Mouse (Mus musculus): ENCODE measurements around the gene Fcrlb.
A peak's percentile ranks its signal among the peaks of the same experiment; 100 is the strongest.

The Fcrlb gene

DNA sequence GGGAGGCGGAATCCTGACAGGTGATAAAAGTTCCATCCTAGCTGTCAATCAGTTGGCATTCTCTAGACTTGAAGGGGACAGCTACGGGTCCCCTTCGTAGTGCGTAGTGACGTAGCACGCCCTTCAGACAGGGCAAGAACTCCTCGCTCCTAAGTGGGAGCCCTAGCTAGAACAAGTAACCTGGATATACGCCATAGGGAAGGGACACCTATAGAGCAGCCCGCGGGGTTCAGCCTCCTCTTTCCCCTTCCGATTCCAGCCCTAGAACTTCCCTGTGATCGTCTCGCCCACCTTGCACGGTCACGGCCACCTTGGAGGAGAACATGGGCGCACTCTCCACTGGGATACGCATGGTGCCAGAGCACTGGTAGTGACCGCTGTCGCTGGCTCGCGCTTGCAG is 4.4 kb downstream of the Fcrlb start:
- DNase-seq (ENCODE audit: low read depth in 2 of 2, low spot score in 2 of 2) = no peak

DNA sequence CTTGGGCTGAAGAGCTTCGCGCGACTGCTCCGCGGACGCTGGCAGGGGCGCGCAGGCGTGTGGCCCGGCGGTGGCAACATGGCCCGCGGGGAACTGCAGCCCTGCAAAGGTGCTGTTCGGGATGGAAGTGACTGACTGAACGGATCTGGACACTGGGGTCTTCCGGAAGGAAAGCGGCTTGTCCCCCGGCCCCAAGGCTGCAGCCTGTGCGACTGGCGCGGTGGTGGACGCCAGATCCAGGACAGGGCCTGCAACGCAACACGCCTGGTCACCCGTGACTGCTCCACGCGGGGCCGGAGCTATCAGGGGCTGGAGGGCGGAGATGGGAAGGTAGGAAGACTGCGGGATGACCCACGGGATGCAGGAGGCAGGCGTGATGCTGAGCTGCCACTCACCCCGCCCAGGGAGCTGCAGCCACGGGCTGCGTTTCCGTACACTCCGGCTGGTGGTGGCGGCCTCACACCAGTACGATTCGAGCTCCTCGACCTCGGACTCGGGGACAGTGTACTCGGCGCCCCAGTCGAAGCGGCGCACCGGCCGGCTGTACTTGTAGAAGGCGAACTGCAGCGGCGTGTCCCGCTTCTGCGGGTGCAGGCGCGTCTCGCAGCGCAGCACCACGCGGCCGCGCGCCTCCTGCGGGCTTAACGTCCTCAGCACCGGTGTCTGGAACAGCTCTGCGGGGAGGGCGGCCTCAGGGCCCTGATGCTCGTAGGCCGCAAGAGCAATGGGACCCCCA is 5.1 kb downstream of the Fcrlb start:
- no peak for DNase-seq (ENCODE audit: low read depth in 2 of 2, low spot score in 2 of 2)

DNA sequence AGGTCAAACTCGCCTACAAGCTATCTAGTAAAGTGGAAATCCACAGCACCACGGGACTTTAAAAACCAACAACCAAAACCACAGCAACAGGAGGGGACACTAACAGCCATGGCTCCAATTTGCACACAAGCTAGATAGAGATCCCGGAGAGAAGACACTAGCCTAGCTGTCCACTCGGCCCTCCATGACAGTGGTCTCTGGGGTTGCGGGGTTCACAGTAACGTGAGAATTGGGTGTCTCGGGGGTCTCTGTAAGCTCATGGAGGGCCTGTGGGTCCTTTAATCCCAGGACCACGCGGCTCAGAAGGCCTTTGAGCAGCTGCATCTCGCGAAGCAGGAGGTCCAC is 5.7 kb downstream of the Fcrlb start:
- no peak for DNase-seq (ENCODE audit: low read depth in 2 of 2, low spot score in 2 of 2)

DNA sequence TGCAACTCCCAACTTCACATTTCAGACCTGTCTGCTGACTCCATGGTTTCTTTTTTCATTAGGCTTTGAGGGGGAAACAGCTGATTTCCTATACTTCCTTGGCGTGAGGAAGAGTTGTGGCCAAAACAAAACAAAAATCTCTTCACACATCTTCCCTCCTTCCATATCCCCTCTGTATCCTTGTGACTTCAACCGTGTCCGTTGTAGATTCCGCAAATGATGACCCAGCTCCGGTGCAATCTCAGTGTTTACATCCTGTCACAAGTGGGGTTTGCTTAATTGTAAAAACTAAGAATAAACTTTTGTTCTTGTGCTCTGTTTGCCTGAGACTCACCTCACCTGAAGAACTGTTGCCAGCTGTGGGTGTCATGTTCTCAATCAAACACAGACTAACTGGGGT is 9.3 kb downstream of the Fcrlb start:
- no peak for DNase-seq (ENCODE audit: low read depth in 2 of 2, low spot score in 2 of 2)

DNA sequence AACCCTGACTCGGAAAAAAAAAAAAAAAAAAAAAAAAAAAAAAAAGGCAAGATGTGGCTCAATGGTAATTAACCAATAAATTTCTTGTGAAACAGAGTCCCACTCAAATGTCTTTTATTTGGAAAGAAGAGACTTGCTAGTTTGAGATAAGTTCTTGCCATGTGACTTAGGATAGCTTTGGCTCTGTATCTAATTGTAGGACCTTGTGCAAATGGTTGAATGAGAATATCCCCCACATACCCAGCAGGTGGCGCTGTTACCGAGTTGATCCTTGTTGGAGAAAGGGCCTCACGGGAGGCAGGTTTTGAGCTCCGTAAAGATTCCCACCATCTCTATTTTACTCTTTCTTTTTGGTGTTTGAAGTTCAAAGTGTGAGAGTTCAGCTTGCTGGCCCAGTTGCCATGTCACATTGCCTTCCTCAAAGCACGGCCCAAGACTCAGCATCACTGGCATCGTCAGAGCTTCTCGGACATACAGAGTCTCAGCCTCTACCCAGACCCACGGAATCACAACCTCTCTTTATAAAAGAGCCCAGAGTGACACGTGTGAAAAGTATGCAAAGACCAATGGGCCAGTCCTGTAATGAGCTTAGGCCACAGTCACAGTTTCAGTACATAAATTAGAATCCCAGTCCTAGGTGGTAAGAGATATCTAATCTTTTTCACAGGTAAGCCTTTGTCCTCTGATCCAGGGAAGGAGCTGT is 11.1 kb downstream of the Fcrlb start:
- DNase-seq (ENCODE audit: low read depth in 2 of 2, low spot score in 2 of 2) = peak; percentile 70 to 80

DNA sequence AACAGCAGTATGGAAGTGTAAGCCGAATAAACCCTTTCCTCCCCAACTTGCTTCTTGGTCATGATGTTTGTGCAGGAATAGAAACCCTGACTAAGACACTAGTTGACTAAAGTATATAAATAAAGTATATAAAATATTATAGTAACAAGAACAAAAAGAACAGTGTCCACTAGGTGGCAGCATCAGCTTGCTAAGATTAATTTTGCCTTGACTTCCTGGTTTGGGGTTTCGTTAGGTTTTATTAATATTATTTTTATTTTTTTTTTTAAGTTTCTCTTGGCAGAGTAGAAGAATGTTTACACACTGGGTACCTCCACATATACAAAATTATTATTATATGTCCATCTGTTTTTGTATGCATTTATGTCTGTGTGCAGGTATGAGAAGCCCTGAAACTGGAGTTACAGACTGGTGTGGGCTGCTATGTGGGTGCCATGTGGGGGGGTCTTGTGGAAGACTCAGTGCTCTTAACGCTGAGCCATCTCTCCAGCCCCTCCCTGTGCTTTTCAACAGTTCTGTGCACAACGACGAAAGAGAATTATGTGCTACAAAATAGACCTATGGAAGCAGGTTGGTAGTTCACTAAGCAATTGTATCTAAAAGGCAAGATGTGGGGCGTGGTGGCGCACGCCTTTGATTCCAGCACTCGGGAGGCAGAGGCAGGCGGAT is 11.8 kb downstream of the Fcrlb start:
- peak in 1 of 2 experiments; percentile 51 for DNase-seq (ENCODE audit: low read depth in 2 of 2, low spot score in 2 of 2)

DNA sequence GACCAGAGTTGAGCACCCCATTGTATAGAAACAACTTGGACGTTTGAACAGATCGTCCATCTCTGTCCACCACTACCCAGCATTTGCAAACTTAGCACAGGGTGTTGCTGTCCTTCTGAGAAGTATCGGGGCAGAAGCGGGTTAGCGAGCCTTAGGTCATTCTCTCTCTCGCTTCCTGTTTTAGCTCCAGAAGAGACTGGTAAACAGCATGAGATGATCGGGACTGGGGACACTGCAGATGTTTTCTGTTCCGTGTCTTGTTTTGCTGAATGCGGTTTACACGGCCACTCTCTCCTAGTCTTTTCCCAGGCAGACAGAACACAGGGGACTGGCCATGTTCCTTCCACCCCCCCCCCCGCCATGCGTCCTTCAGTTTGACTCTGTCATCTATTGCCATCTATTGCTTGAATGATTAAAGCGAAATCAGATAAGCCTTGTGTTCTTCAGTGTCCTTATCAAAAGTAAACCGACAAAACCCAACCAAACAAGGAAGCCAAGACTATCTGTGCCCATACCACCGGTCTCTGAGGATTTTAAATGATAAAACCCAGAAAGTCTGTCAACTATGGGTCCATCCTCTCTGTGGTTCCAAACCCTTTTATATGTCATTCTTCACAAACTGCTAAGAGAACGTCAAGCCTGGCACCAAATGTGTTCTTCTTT is 14.2 kb downstream of the Fcrlb start:
- DNase-seq (ENCODE audit: low read depth in 2 of 2, low spot score in 2 of 2) = no peak

DNA sequence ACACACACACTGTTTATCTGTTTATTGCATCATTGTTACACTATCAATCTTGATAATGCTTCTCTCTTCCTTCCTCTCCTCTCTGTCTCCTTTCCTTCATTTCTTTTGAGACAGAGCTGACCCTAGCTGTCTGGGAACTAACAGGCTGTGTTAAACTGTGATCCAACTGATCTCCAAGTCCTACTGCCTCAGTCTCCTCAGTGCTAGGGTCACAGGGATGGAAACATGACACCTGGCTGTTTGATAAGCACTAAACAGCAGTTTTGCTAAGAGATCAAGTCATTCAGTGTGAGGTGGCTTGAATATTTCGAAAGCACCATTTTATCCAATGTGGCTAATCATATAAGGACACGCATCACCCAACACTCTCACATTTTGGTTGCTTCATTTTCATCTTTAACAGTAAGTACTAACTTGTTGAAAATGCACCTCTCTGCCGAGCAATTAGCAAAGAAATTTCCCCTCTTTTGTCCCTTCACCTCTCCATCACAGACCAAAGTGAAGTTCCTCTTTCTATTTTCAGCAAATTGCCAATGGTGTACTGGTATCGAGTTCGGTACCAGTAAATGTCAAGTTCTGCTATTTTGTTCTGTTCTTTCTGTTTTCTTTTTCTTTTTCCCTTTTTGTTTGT is 16.0 kb downstream of the Fcrlb start:
- no peak for DNase-seq (ENCODE audit: low read depth in 2 of 2, low spot score in 2 of 2)

DNA sequence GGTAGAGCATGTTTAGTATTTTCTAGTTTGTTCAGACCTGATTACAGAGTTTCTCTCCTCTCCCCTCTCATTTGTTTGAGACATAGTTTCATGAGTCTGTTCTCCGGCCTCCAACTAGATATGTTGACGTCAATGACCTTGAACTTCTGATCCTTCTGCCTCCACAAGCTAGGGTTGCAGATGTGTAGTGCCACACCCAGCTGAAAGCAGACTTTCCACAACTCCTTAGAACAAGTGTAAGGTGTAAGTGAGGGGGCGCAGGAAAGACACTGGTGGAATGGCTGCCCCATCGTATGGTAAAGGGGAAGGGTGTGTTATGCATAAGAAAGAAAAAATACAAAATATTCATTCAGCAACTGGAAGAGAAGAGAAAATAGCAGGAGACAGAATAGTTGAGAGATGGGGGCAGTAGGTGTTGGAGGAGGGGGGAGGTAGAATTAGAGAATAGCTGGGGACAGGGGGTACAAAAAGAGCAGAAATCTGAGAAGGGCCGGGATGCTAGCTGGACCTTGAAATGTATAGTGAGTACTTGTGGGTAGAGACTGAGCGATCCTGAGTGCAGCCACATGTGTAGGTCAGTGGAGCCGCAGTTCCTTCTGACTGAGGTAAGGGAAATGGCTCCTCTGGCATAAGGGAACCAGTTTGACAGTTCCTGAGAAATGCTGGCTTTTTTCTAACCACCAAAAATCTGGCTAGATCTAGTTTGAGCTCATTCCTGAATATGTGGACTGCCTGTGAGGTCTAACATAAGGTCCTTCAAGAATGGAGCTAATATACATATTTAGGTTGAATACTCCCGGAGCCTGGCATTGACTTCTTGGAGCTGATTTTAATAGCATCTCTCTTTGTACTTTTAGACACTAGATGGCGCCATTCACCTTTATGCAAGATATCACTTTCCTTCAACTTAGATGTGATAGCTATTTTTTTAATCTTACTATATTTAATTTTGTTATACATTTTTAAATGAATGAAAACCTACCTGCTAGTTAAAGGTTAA is 17.8 kb downstream of the Fcrlb start:
- DNase-seq (ENCODE audit: low read depth in 2 of 2, low spot score in 2 of 2) = peak in 1 of 2 experiments; percentile 45

DNA sequence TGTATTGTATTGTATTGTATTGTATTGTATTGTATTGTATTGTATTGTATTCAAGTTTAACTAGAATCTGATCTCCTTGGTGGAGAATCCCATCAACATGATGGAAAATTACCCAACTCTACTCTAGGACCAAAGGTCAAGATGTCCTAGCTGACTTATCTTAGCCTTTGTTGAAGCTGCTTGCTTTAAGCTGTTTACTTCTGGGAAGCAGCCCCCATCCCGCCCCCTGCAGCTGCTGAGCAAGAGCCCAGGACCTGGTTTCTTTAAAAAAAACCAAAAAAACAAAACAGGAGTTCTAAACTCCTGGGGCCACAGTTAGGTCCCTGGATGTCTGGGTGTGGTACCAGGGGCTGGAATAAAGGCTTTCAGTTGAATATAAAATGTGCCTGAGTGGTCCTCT is 20.5 kb downstream of the Fcrlb start:
- no peak for DNase-seq (ENCODE audit: low read depth in 2 of 2, low spot score in 2 of 2)

DNA sequence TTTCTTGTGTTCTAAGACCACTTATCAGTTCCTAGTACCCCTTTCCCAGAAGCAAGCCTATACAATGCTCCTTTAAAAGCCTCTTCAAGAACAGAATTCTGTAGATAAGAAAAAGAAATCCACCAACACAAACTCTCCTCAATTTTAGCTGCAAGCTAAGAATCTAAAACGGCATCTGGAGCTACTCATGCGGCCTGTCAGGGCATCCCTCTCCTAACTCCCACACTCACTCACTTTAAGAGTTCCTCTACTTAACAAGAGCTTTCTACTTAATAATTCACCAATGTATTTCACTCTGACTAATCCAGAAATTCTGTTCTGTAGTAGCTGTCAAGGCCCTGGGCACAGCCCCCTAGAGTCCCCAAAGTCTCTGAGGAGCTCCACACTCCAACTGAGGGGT is 21.1 kb downstream of the Fcrlb start:
- no peak for DNase-seq (ENCODE audit: low read depth in 2 of 2, low spot score in 2 of 2)

DNA sequence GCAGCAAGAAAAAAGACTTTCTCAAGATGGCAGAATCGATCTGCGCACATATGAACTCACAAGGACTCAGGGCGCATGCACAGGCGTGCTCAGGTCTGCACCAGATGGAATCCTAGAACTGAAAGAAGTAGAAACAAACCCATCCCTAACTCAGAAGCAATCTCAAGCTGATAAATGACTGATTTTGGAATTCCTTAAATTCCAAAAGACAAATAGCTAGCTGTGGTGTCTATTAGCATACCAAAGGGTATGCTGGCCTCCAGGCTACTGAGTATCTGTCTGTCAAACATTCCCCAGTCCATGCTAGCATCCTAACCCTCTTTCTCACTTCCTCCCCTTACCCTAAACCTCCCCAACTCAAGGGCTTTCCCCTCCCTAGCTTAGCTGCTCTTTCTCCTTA is 23.4 kb downstream of the Fcrlb start:
- DNase-seq (ENCODE audit: low read depth in 2 of 2, low spot score in 2 of 2) = no peak

DNA sequence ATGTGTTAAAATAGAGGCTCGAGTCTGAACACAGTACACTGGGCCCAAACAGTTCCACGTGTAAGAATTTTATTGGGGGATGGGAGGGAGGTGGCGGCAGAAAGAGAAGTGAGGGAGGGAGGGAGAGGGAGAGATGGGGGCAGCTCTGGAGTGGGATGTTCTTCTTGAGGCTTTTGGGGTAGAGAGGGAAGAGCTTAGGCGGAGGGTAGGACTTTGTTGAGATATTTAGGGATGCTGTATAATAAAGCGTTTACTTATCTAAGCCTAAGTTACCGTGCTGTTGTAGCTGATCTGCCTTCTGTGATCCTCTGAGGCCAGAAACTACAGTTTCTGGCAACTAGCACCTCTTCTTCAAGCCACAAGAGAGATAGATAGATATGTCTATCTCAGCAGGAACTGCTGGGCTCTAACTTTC is 26.7 kb downstream of the Fcrlb start:
- no peak for DNase-seq (ENCODE audit: low read depth in 2 of 2, low spot score in 2 of 2)

DNA sequence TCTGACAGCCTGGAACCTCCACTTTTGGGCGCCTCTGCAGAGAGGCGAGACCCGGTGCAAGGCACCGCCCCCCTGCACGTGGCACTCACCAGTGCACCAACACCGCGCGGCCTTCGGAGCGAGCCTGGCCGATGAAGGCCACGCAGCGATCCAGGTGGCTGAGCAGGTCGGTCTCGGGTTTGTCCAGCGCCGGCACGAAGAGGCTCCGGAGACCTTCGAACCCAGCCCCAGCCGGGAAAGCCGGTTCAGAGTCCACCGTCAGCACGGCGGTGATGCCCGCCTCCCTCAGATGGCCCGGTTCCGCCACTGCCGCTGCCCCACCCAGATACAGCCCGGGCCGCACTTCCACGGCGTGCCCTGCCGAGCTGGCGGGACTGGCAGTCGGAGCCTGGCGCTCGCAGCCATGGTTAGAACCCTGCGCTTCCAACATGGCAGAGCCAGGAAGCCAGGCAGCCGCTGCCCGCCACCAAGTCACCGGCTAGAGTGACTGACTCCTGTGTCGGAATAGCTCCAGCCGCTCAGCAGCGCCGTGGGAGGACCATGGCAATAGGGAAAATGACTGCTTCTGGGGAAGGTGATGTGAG is 27.7 kb downstream of the Fcrlb start, which contains the start of the genes Gm26620 and Dusp12:
TSS of gene Gm26620 (plus strand) at position 88 of the 584 bp plus-strand sequence.
TSS of gene Dusp12 (minus strand) at position 563 of the 584 bp plus-strand sequence.
- DNase-seq (ENCODE audit: low read depth in 2 of 2, low spot score in 2 of 2) = peak; percentile 80

DNA sequence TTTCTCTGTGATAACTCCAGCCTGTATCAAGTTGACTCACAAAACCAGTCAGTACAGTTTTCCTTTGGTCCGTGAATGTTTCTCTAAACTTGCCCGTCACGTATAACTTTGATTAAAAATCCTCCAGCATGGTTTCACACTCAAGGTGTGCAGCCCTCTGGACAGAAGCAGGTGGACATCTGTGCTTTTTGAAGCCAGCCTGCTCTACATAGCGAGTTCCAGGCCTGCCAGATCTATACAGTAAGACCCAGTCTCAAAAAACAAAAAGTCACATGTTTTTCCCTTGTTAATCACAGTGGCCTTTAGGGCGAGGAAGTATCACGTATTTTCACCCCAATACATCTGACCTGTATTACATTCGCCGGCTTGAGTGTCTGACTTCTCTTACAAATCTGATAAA is 28.4 kb downstream of the Fcrlb start:
- no peak for DNase-seq (ENCODE audit: low read depth in 2 of 2, low spot score in 2 of 2)

DNA sequence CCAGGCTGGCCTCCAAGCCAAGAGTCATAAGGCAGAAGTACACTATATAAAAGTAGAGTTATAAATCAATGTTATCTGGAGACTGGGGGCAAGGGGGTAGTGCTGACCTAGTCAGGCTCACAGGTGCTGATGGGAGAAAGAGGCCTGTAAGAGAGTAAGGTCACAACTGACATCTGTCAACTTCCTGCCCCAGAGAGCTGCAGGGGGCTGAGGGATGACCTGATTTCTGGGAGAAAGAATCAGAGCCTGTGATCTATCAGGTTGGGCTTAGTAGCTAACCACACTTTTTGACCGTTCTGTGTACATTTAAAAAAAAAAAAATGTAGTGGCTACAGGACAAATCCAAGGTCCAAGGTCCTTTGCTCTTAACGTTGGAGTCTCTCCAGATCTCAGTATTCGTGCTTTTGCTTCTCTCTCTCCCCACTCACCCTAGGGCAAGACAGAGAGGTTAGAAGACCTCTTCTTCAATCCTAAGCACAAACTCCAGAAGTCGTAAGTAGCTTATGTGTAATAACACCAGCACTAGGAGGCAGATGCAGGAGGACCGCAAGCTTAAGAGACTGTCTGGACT is 29.7 kb downstream of the Fcrlb start:
- DNase-seq (ENCODE audit: low read depth in 2 of 2, low spot score in 2 of 2) = no peak

DNA sequence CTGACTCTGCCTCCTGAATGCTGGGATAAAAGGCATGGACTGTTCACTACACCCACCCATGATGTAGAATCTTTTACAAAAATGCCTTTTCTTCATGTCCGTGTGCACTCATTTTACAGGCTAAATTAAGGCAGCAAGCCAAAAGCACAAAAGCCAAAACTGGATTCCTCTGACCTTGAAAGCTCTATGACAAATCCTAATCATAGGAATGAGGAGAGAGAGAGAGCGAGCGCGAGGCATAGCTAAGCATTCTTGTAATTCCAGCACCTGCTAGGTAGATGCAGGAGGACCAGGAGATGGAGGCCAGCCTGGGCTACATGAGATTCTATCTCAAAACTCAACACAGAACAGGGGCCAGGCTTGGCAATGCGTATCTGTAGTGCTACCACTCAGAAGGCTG is 35.8 kb downstream of the Fcrlb start:
- no peak for DNase-seq (ENCODE audit: low read depth in 2 of 2, low spot score in 2 of 2)

DNA sequence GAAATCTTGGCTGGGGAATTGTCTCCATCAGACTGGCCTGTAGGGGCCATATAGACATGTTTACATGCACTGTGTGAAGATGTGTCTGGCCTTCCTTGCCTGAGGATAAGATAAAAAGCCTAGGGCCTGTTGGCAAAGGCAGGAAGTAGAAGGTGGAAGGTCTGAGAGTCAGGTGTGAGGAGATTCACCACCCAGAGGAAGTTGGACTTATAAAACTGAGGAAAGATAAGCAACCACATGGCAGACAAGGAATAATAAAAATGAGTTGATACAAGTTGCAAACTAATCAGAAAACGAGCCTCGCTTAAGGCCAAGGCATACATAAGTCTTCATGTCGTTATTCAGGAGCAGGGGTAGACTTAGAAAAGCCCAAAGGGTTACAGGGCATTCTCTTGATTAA is 37.1 kb downstream of the Fcrlb start:
- DNase-seq (ENCODE audit: low read depth in 2 of 2, low spot score in 2 of 2) = no peak

DNA sequence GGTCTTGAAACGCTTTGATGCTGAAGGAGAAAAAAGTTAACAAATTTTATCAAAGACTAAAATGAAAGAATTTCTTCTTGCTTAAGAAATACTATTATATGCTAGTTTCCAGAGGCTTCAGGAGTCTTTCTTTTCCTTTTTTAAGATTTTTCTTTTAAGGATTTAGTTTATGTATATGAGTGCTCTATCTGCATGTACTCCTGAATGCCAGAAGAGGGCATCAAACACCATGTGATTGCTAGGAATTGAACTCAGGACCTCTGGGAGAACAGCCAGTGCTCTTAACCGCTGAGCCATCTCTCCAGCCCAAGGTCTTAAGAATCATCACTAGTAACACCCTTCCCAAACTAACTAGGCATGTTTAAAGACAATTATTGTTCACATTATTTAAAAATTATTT is 40.8 kb downstream of the Fcrlb start:
- DNase-seq (ENCODE audit: low read depth in 2 of 2, low spot score in 2 of 2) = no peak
